Mouse (Mus musculus) gastrocnemius, postnatal 36 days (tissue): ENCODE measurements around the gene Tcirg1. TPM values are rescaled to one million over a fixed set of nuclear protein-coding genes. Genes with fewer than 3 reads are reported as not detected.

Experiments used
- DNase-seq, 2 experiments: peaks; one replicate each; pipeline ENCODE4 v3.0.0; 2022
- intact Hi-C: fragments of 180-260 bp; cut with DNase I; formaldehyde crosslinking; loops from one replicate; pipeline ENCODE4 v1.15.1; 2025
- long read RNA-seq, 2 experiments: library from polyadenylated mRNA; stranded (forward); transcript quantifications; one replicate each; pipeline ENCODE4 v2.0.0; 2021
- total RNA-seq, 2 experiments: library from RNA; stranded (reverse); gene quantifications; 2 replicates each; pipeline ENCODE4 v1.2.3; 2021

The Tcirg1 gene
- 1 to 10 TPM; 4.8 to 5.9 TPM for total RNA-seq
- long read RNA-seq, experiment 1, result 0 reads
- long read RNA-seq, experiment 2, result 0 reads

DNA sequence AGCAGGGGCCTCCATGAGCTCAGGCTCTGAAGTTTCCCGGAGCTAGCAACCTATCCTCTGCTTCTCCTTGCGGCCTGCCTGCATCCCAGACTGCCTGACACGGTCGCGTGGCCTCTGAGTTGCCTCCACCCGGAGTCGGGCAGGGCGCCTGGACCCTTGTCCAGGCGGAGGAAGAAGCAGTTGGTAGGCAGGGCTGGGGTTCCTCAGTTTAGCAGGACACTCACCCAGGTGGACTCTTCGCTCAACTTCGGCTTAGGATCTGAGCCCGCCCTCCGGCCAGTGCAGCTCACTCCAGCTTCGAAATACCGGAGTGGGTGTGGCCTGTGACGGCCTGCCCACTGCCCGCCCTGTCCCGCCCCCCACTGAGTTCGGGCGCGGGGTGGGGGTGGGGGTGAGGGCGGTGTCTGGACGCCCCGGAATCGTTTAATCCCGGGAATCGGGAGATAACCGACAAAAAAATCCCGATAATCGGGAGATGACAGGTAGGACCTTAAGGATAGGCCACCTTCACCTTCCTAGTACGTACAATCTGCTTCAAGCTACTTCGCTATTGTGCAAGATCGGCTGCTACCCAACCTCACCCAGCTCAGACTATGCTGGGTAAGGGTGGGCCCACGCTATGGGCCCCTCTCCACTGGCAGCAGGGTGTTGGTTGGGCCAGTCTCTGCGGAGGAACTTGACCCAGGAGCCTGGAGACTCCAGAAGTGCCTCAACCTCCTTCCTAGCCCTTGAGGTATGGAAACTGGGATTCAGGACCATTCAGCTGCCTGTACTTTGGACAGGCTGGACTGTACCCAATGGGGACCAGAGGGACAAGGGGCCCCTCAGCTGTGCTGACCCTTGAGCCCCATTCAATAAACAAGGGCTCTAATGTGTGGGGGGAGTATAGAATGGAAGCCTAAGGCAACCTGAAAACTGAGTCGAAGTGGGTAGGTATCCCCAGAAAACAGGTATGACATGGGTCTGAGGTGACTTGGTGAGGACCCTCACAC, at the start of gene Tcirg1:
Gene Tcirg1, minus strand, starts transcription at position 339 of the 992 bp plus-strand sequence.
- intact Hi-C loops, result no loop called here
- DNase-seq, result peak; percentile 74 to 78

DNA sequence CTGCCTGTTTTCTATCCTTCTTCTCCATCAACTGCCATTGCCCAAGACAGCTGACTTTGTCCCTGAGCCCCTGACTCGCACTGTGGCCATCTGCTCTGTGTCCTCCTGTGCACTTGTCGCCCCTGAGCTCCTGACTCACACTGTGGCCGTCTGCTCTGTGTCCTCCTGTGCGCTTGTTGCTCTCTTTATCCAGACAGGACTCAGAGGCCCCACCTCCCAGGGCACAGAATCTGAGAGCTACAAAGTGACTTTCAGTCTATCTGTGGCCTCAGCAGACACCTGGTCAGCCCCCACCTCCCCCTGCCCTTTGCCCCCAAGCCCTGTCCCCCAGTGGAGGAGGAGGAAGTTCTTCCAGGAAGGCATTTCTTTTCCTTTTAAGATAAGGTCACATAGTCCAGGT, 48.9 kb upstream of the Tcirg1 start:
- DNase-seq, result no peak
- intact Hi-C loops, result no loop called here

DNA sequence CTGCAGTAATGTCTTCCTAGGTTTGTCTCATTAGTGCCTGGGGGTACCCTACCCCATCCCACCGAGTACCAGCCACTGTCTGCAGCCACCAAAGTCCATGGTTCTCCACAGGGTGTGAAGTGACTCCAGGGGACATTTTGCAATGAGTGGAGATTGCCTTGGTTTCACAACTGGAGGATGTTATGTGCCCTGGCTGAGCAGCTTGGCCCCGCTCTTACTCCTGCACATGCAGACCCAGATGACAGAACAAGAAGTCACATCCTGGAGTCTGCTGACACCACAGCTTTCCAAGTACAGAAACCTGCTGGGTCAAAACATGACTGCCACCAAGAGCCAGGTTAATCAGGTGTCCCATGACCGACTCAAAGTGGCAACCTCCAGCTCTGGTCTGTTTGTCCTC, 48.1 kb upstream of the Tcirg1 start:
- no peak for DNase-seq
- intact Hi-C loops, result no loop called here

DNA sequence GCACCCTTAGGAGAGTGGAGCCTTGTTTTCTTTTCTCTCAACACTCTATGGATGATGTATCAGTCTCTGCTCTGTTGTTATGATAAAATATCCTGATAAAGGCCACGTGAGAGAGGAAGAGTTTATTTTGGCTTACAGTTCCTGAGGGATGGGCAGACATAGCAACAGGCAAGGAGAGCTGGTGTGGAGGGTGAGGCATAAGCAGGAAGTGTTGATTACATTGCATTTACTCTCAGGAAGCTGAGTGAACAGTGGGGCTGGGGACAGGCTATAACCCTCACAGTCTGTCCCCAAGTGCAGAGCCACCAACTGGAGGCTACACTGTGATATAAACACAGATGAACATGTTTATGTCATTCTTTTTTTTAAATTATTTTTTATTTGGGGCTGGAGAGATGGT, 45.2 kb upstream of the Tcirg1 start:
- no peak for DNase-seq

GRCm38 (mm10) chr19:3951461-3951860, 44.5 kb upstream of the Tcirg1 start:
- no peak for DNase-seq
- intact Hi-C loops, result no loop called here

More for the DNA sequence above, 45.2 kb upstream of the Tcirg1 start:
- intact Hi-C loops, result no loop called here

- DNase-seq, result no peak
- intact Hi-C loops, result no loop called here
Observed at GRCm38 (mm10) chr19:3950331-3950730, 43.4 kb upstream of the Tcirg1 start.

- intact Hi-C loops, result loop anchor here (5.0 kb wide), 1 partner anchor 34 kb away; no protein-coding TSS in a partner anchor
- DNase-seq, result no peak
Observed at GRCm38 (mm10) chr19:3948546-3948945, 41.6 kb upstream of the Tcirg1 start.

DNA sequence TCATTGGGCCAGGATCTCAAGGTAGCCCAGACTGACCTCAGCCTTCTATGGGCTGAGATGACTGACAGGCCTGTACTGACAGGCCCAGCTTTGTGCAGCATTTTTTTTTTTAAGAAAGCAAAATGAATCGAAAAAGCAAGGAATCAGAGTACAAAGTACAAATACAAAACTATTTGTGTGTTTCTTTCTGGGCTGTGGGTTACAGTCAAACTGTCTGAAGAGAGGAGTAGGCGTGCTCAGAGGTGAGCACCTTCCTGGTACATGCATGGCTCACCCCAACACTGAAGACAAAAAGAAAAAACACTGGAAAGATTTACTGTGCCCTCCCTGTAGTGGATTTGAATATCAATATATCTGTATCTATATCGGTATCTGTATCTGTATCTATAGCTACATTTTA, 40.9 kb upstream of the Tcirg1 start:
- DNase-seq, result no peak
- intact Hi-C loops, result loop anchor here (1.0 to 5.0 kb wide), 2 partner anchors 34 to 65 kb away; no protein-coding TSS in a partner anchor

GRCm38 (mm10) chr19:3946715-3947114, 39.8 kb upstream of the Tcirg1 start:
- intact Hi-C loops, result loop anchor here (1.0 to 5.0 kb wide), 2 partner anchors 36 to 67 kb away; no protein-coding TSS in a partner anchor
- DNase-seq, result peak; percentile 27 to 61

DNA sequence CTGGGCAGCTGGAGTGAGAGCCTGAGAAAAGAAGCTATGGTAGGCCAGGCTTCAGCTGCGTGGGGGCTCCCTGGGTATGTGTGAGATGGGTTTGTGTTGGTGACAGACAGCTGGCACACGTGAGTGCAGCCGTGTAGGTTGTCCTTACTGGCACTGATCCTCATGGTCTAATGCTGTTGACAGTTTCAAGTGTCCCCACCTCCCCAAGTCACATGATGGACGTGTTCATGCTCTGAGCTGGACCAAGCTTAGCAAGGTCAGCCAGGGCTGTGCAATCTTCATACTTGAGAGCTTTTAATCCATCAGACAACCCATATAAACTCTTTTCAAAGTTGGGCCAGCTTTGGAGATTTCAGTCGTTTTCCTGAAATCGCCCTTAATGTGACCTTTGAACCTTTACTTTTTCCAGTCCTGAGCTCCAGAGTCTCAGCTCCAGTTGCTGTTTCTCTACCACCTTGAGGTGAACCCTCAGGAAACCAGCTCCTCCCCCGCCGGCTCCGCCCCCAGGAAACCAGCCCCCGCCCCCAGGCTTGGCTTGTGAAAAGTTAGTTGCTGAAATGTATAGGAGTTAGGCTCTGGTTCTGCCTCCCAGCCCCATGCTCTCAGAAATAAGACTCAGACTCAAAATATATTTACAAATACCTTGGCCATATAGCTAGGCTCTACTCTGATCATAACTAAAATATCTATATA, 39.1 kb upstream of the Tcirg1 start:
- intact Hi-C loops, result loop anchor here (5.0 kb wide), 1 partner anchor 36 kb away; no protein-coding TSS in a partner anchor
- DNase-seq, result no peak

- intact Hi-C loops, result no loop called here
- no peak for DNase-seq
Observed at GRCm38 (mm10) chr19:3942986-3943735, 36.2 kb upstream of the Tcirg1 start.

GRCm38 (mm10) chr19:3942315-3942714, 35.4 kb upstream of the Tcirg1 start:
- no peak for DNase-seq
- intact Hi-C loops, result no loop called here

GRCm38 (mm10) chr19:3935896-3936850, 29.2 kb upstream of the Tcirg1 start:
- DNase-seq, result peak; percentile 58 to 64
- intact Hi-C loops, result no loop called here

- intact Hi-C loops, result no loop called here
- DNase-seq, result peak; percentile 63 to 68
Observed at GRCm38 (mm10) chr19:3935032-3935895, 28.3 kb upstream of the Tcirg1 start, which contains the start of gene Unc93b1. Gene Unc93b1 (plus strand): TSS chr19:3935186.

GRCm38 (mm10) chr19:3931716-3932115, 24.8 kb upstream of the Tcirg1 start:
- no peak for DNase-seq
- intact Hi-C loops, result no loop called here

DNA sequence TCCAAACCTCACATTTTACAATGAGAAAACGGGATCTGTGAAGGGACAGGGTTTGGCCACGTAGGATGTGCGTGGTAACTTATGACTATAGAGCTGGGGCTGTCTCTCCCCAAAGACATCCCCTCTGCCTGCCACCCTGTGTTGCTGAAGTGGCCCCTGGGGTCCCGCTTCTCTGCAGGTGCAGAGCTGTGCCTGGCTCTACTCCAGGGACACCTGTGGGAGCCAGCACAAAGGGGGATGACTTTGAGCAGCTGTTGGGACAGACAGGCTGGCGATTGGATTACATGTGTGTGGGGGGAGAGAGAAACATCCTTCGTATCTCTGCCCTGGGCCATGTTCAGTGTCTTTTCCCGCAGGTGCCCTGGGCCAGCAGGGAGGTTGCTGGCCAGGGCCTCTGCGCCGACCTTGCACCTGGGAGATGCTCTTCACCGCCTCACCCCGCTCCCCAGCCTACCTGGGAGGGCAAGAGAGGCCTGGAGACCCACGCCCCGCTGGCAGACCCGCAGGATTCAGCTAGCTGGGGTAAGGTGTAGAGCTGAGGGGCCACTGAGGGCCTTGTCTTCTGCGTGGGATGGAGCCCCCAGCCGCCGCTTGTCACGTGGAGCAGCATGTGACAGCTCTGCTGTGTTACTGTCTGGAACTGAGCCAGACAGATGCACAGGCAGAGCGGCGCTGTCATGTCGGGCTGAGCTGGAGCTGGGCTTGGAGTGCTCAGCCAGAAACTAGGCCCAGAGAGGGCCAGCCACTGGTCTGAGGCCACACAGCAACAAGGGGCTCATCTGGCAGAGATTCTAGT, 23.5 kb upstream of the Tcirg1 start:
- intact Hi-C loops, result no loop called here
- no peak for DNase-seq

DNA sequence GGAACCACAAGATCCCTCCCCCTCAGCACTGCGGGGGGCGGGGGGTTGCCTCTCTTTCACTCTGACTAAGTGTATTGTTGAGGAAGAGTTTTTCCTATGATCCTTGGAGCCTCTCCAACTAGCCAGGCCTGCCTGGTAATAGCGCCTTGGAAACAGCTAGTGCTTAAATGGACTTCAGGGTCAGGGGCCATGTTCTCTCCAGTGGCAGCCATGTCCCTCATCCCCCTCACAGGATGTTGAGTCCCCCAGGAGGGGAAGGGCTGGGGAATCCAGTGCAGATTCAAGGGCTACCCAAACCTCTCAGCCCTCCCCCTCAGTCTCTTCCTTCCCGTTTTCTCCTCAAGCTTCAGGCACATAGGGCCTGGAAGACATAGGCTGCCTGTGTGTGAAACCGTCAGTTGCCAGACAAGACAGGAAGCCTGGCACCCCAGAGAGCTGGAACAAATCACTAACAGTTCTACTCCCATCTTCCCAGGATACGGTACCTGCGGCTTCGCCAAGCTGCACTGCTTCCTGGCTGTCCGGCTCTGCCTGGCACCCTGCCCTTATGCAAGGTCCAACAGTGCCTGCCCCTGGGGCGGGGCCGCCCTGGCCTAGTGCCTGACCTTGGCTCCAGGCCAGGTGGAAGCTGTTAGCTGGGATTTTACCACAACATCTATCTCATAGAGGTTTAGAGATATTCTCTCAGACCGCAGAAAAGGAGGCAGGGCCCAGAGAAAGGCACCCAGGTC, 22.4 kb upstream of the Tcirg1 start, which contains the start of gene Aldh3b1:
Gene Aldh3b1, minus strand, starts transcription at position 598 of the 731 bp plus-strand sequence.
- intact Hi-C loops, result no loop called here
- peak; percentile 90 to 94 for DNase-seq
